Mouse (Mus musculus) heart, embryonic 11.5 days (tissue): ENCODE data around the gene Plxna4. TPM values are rescaled to one million over a fixed set of nuclear protein-coding genes. Genes with fewer than 3 reads are reported as not detected.
A peak's percentile ranks its signal among the peaks of the same experiment; 100 is the strongest.

Source experiments
- ATAC-seq: fragments of 200-750 bp; cut with Nextera tagmentation; replicated peaks from 2 replicates; pipeline ENCODE4 v1.8.0; 2017; ENCODE audit warnings: moderate library complexity; ENCODE audit not compliant: insufficient number of reproducible peaks, low FRiP score, low TSS enrichment
- H3K27ac ChIP-seq: fragments of 300-500 bp; sonication (generic); 2 replicates; pipeline ENCODE4 v1.5.1; 2014; ENCODE audit warnings: mild to moderate bottlenecking, low read depth, low read length
- H3K27me3 ChIP-seq: fragments of 300-500 bp; sonication (generic); 2 replicates; pipeline ENCODE4 v1.6.1; 2014; ENCODE audit warnings: mild to moderate bottlenecking, low read length, mixed read lengths; ENCODE audit not compliant: control insufficient read depth, insufficient read depth
- H3K36me3 ChIP-seq: fragments of 300-500 bp; sonication (generic); 2 replicates; pipeline ENCODE4 v1.6.1; 2014; ENCODE audit warnings: mild to moderate bottlenecking, low read length, moderate library complexity, mixed read lengths; ENCODE audit not compliant: control insufficient read depth, insufficient read depth
- H3K4me1 ChIP-seq: fragments of 300-500 bp; sonication (generic); 2 replicates; pipeline ENCODE4 v1.6.1; 2014; ENCODE audit warnings: low read length; ENCODE audit not compliant: control insufficient read depth, insufficient read depth
- H3K4me2 ChIP-seq: fragments of 300-500 bp; sonication (generic); 2 replicates; pipeline ENCODE4 v1.6.1; 2014; ENCODE audit warnings: mild to moderate bottlenecking, moderate library complexity
- H3K4me3 ChIP-seq: fragments of 300-500 bp; sonication (generic); 2 replicates; pipeline ENCODE4 v1.5.1; 2014; ENCODE audit warnings: low read depth, low read length
- H3K9ac ChIP-seq: fragments of 300-500 bp; sonication (generic); 2 replicates; pipeline ENCODE4 v1.6.1; 2014; ENCODE audit warnings: mild to moderate bottlenecking, low read depth, low read length, moderate library complexity
- H3K9me3 ChIP-seq: fragments of 300-500 bp; sonication (generic); replicated peaks from 2 replicates; pipeline ENCODE4 v1.6.1; 2016; ENCODE audit warnings: low read length; ENCODE audit not compliant: control insufficient read depth
- WGBS: fragments of 180-500 bp; shearing (Covaris S2); extraction: QIAGEN DNeasy Blood & Tissue Kit; methylation state at CpG from one replicate; pipeline ENCODE4 v1.1.7; 2014; ENCODE audit not compliant: insufficient replicate concordance; 5-methylcytosine and 5-hydroxymethylcytosine counted together
- polyA plus RNA-seq: library from polyadenylated mRNA; unstranded; fragments of >200 nt; fragmentation: Nextera tagmentation; extraction: Ambion mirVana; gene quantifications from 2 replicates; pipeline ENCODE4 v1.2.1, GENCODE M21; 2014

Gene Plxna4
- polyA plus RNA-seq, 1 experiment from 2014 or later, result 9.1 TPM

- Histone ChIP-seq H3K4me2 (no peak overlapping the region), H3K9ac (no peak overlapping the region), H3K4me3 (no peak overlapping the region), H3K9me3 (no peaks in the 10 kb centered on the region), H3K36me3 (no peaks in the 10 kb centered on the region), H3K27me3 (no peaks in the 10 kb centered on the region), H3K27ac (no peak overlapping the region), H3K4me1 (peaks cover 10% of the 10 kb centered on the region; the same call in 1 of the 2 replicates)
- no peak for ATAC-seq
- WGBS, result 79% methylated on average over 3 of the region's 3 CpGs
Observed at GRCm38 (mm10) chr6:32402560-32403235, 185.3 kb downstream of the Plxna4 start.

DNA sequence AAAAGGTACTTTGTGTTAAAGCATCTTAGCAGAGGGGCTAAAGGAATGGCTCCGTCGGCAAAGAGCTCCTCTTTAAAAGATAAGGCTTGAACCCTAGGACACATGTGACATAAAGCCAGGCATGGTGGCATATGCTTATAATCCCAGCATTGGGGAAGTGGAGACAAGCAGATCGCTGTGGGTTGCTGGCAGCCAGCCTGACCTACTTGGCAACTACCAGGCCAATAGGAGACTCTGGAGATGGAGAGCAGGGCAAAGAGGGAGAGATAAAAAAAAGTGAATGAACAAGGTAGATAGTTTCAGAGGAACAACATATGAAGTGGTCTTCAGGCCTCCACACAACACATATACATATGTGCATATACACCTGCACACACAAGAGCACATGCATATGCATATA is 189.7 kb downstream of the Plxna4 start:
- peaks cover 17% of the 10 kb centered on the region for H3K4me1 ChIP-seq
- H3K9ac ChIP-seq, result no peak overlapping the region
- no peaks in the 10 kb centered on the region for H3K36me3 ChIP-seq
- no peaks in the 10 kb centered on the region for H3K9me3 ChIP-seq
- no peaks in the 10 kb centered on the region for H3K27me3 ChIP-seq
- H3K4me2 ChIP-seq, result no peak overlapping the region
- no peak overlapping the region for H3K27ac ChIP-seq
- ATAC-seq, result no peak
- 70% methylated on average over 3 of the region's 3 CpGs for WGBS
- no peak overlapping the region for H3K4me3 ChIP-seq

DNA sequence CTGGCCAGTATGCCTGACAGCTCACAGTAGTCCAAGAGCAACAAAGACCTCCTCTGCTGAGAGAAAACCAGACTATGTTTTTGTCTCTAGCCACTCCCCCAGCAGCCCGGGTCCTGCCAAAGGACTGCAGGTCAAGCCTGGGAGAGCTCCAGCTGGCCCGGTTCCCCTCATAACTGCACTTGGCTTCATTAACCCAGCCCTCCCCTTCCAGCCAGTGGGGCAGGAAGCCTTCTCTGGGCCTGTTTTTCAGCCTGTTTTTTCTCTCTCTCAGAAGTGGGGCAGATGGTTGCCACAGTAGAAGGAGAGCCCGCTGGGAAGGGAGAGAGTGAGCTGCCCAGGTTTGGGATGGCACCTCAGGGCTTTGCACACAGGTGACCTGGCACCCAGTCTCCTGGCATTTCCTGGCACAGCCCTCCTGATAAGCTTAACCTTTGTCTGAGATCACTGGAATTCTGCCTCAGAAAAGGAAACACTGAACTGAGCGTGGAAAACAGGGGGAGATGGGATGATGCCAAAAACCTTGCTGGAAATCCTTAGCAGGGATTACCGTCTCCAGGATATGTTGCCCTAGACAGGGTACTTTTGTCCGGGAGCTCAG is 190.8 kb downstream of the Plxna4 start:
- no peak overlapping the region for H3K4me2 ChIP-seq
- peaks cover 16% of the 10 kb centered on the region for H3K4me1 ChIP-seq
- no peaks in the 10 kb centered on the region for H3K36me3 ChIP-seq
- no peak overlapping the region for H3K4me3 ChIP-seq
- H3K27me3 ChIP-seq, result no peaks in the 10 kb centered on the region
- WGBS, result 40% methylated on average over 6 of the region's 6 CpGs
- H3K9me3 ChIP-seq, result no peaks in the 10 kb centered on the region
- peak overlapping the region; percentile 24; the same call in 1 of the 2 replicates for H3K9ac ChIP-seq
- peak overlapping the region; percentile 67 for H3K27ac ChIP-seq
- ATAC-seq, result peak; percentile 68; the same call in 1 of the 2 replicates

GRCm38 (mm10) chr6:32395415-32395814 is 192.6 kb downstream of the Plxna4 start:
- H3K4me2 ChIP-seq, result no peak overlapping the region
- ATAC-seq, result no peak
- 88% methylated on average over 9 of the region's 9 CpGs for WGBS

DNA sequence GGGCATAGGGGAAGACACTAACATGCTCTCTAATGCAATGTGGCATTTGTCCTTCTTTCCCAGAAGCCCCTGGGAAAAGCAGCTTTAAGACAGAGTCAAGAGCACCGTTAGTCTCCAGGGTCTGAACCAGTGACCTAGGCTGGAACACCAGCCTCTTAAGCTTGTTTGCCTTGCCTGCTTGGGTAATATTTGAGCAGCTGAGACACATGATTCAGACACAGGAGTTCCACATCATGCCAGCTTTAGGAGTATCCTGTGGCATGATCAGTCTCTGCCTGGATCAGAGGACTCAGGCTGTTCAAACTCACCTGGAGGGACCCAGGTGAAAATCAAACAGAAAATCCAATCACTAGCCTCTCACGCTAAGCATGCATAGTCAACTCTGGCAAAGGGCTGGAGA is 195.7 kb downstream of the Plxna4 start:
- no peak for ATAC-seq
- no peak overlapping the region for H3K27ac ChIP-seq

More at GRCm38 (mm10) chr6:32395415-32395814, 192.6 kb downstream of the Plxna4 start:
- Histone ChIP-seq H3K9me3 (no peaks in the 10 kb centered on the region), H3K9ac (no peak overlapping the region), H3K27ac (no peak overlapping the region), H3K27me3 (no peaks in the 10 kb centered on the region), H3K36me3 (no peaks in the 10 kb centered on the region), H3K4me1 (peaks cover 13% of the 10 kb centered on the region; the same call in 1 of the 2 replicates), H3K4me3 (no peak overlapping the region)

GRCm38 (mm10) chr6:32388276-32388675 is 199.7 kb downstream of the Plxna4 start:
- 16% methylated on average over 1 of the region's 1 CpGs for WGBS
- H3K27ac ChIP-seq, result peak overlapping the region; percentile 46; the same call in 1 of the 2 replicates
- no peaks in the 10 kb centered on the region for H3K9me3 ChIP-seq
- no peak for ATAC-seq
- no peak overlapping the region for H3K4me2 ChIP-seq
- H3K27me3 ChIP-seq, result no peaks in the 10 kb centered on the region
- no peak overlapping the region for H3K9ac ChIP-seq
- peaks cover 23% of the 10 kb centered on the region for H3K4me1 ChIP-seq
- H3K4me3 ChIP-seq, result no peak overlapping the region
- no peaks in the 10 kb centered on the region for H3K36me3 ChIP-seq

More for the DNA sequence above, 195.7 kb downstream of the Plxna4 start:
- no peaks in the 10 kb centered on the region for H3K9me3 ChIP-seq
- 66% methylated on average over 2 of the region's 2 CpGs for WGBS
- no peak overlapping the region for H3K4me3 ChIP-seq
- no peak overlapping the region for H3K9ac ChIP-seq
- no peak overlapping the region for H3K4me2 ChIP-seq
- no peaks in the 10 kb centered on the region for H3K36me3 ChIP-seq
- no peaks in the 10 kb centered on the region for H3K27me3 ChIP-seq
- H3K4me1 ChIP-seq, result peaks cover 22% of the 10 kb centered on the region

- no peaks in the 10 kb centered on the region for H3K36me3 ChIP-seq
- no peak overlapping the region for H3K27ac ChIP-seq
- H3K4me2 ChIP-seq, result no peak overlapping the region
- 51% methylated on average over 2 of the region's 2 CpGs for WGBS
- no peak overlapping the region for H3K4me3 ChIP-seq
- no peaks in the 10 kb centered on the region for H3K9me3 ChIP-seq
- no peaks in the 10 kb centered on the region for H3K27me3 ChIP-seq
- no peak overlapping the region for H3K9ac ChIP-seq
- no peak for ATAC-seq
- peaks cover 23% of the 10 kb centered on the region for H3K4me1 ChIP-seq
Observed at GRCm38 (mm10) chr6:32386915-32387314, 201.1 kb downstream of the Plxna4 start.

DNA sequence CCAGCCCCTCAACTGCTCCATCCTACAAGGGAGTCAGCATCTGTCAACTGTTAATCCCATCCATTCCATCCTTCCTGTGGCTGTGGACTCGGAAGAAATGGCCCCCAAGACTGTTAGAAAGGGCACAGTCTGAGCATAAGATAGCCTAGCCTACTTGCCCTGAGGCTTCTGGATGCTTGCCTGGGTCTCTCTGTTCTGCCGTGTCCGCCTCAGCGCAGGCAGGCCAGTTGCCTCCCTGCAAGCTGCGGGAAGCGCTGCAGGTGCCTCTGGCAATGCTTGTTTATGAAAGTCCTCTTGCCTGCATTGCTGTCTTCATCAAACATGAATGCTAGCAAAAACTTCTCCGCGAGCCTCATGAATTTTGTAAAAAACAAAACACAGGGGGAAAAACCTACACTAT is 203.1 kb downstream of the Plxna4 start:
- peaks cover 23% of the 10 kb centered on the region for H3K4me1 ChIP-seq
- WGBS, result 69% methylated on average over 8 of the region's 8 CpGs
- no peaks in the 10 kb centered on the region for H3K36me3 ChIP-seq
- no peak overlapping the region for H3K27ac ChIP-seq
- H3K27me3 ChIP-seq, result no peaks in the 10 kb centered on the region
- H3K4me2 ChIP-seq, result no peak overlapping the region
- no peaks in the 10 kb centered on the region for H3K9me3 ChIP-seq
- H3K4me3 ChIP-seq, result no peak overlapping the region
- H3K9ac ChIP-seq, result no peak overlapping the region
- ATAC-seq, result no peak

GRCm38 (mm10) chr6:32384423-32384822 is 203.6 kb downstream of the Plxna4 start:
- no peak overlapping the region for H3K4me2 ChIP-seq
- H3K27ac ChIP-seq, result no peak overlapping the region
- H3K4me3 ChIP-seq, result no peak overlapping the region
- no peaks in the 10 kb centered on the region for H3K36me3 ChIP-seq
- H3K4me1 ChIP-seq, result peaks cover 23% of the 10 kb centered on the region
- no peaks in the 10 kb centered on the region for H3K27me3 ChIP-seq
- WGBS, result 84% methylated on average over 8 of the region's 8 CpGs
- no peak for ATAC-seq
- no peaks in the 10 kb centered on the region for H3K9me3 ChIP-seq
- no peak overlapping the region for H3K9ac ChIP-seq
